Mouse (Mus musculus) kidney, embryonic 15.5 days (tissue): ENCODE data around the gene Scoc. TPM values are rescaled to one million over a fixed set of nuclear protein-coding genes. Genes with fewer than 3 reads are reported as not detected.
"Not testable (repeated sequence)": the region's sequence is repeated elsewhere in the genome, so short reads cannot be mapped to it uniquely, and the experiment has no call there.

Experiments used
- ATAC-seq: fragments of 200-750 bp; cut with Nextera tagmentation; replicated peaks from 2 replicates; pipeline ENCODE4 v1.8.0; 2017; ENCODE audit warnings: moderate TSS enrichment; ENCODE audit not compliant: low FRiP score
- H3K27ac ChIP-seq: fragments of 300-500 bp; sonication (generic); 2 replicates; pipeline ENCODE4 v1.5.1; 2015; ENCODE audit warnings: mild to moderate bottlenecking, inconsistent platforms
- H3K27me3 ChIP-seq: fragments of 300-500 bp; sonication (generic); 2 replicates; pipeline ENCODE4 v1.6.1; 2015; ENCODE audit warnings: inconsistent platforms
- H3K36me3 ChIP-seq: fragments of 300-500 bp; sonication (generic); 2 replicates; pipeline ENCODE4 v1.6.1; 2015; ENCODE audit warnings: inconsistent platforms
- H3K4me1 ChIP-seq: fragments of 300-500 bp; sonication (generic); 2 replicates; pipeline ENCODE4 v1.6.1; 2015; ENCODE audit warnings: inconsistent platforms
- H3K4me2 ChIP-seq: fragments of 300-500 bp; sonication (generic); 2 replicates; pipeline ENCODE4 v1.6.1; 2015; ENCODE audit warnings: moderate library complexity, mild to moderate bottlenecking, inconsistent platforms
- H3K4me3 ChIP-seq: fragments of 300-500 bp; sonication (generic); replicated peaks from 2 replicates; pipeline ENCODE4 v1.5.1; 2015; ENCODE audit warnings: mild to moderate bottlenecking, inconsistent platforms
- H3K9ac ChIP-seq: fragments of 300-500 bp; sonication (generic); 2 replicates; pipeline ENCODE4 v1.6.1; 2015; ENCODE audit warnings: mild to moderate bottlenecking, inconsistent platforms
- H3K9me3 ChIP-seq: fragments of 300-500 bp; sonication (generic); replicated peaks from 2 replicates; pipeline ENCODE4 v1.6.1; 2016; ENCODE audit warnings: inconsistent platforms
- WGBS: fragments of 180-500 bp; shearing (Covaris S2); methylation state at CpG from one replicate; pipeline ENCODE4 v1.1.7; 2015; ENCODE audit warnings: mixed read lengths; 5-methylcytosine and 5-hydroxymethylcytosine counted together
- polyA plus RNA-seq: library from polyadenylated mRNA; unstranded; fragments of >200 nt; fragmentation: Nextera tagmentation; extraction: Ambion mirVana; gene quantifications from 2 replicates; pipeline ENCODE4 v1.2.1, GENCODE M21; 2015

The Scoc gene
- polyA plus RNA-seq: 106 and 112 TPM in 2 replicates

GRCm38 (mm10) chr8:83458222-83458621 is at the start of gene Scoc:
Gene Scoc (minus strand): TSS chr8:83458391.
- Histone ChIP-seq H3K4me2 (no peak within 1 kb of the TSS), H3K4me1 (no peaks in the 10 kb centered on the region), H3K27me3 (no peaks in the 10 kb centered on the region), H3K9ac (no peak within 1 kb of the TSS), H3K27ac (peak within 1 kb of the TSS; percentile 48; the same call in 1 of the 2 replicates), H3K9me3 (no peaks in the 10 kb centered on the region), H3K36me3 (no peaks in the 10 kb centered on the region), H3K4me3 (no peak within 1 kb of the TSS)
- 65% methylated on average over 14 of the region's 14 CpGs for WGBS
- ATAC-seq: peak; percentile 87

DNA sequence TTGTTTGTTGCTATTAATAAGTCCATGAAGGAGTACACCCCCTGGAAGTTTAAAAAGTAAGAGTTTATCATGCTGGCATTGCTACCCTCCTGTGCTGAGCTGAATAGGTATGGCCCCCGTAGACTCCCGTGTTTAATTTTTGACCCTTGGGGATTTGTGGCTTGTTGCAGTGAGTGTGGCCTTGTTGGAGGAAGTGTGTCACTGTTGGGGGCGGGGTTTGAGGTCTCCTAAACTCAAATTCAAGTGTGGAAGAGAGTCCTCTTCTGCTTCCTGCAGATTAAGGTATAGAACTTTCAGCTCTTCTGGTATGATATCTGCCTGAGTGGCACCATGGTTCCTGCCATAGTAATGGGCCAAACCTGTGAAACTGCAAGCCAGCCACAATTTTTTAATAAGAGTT is 1.4 kb upstream of the Scoc start:
- no peak overlapping the region for H3K27ac ChIP-seq
- no peak for ATAC-seq
- H3K36me3 ChIP-seq: no peaks in the 10 kb centered on the region
- H3K9ac ChIP-seq: no peak overlapping the region
- H3K27me3 ChIP-seq: no peaks in the 10 kb centered on the region
- H3K9me3 ChIP-seq: no peaks in the 10 kb centered on the region
- H3K4me1 ChIP-seq: no peaks in the 10 kb centered on the region
- H3K4me2 ChIP-seq: no peak overlapping the region
- WGBS: 67% methylated on average over 3 of the region's 3 CpGs
- no peak overlapping the region for H3K4me3 ChIP-seq

DNA sequence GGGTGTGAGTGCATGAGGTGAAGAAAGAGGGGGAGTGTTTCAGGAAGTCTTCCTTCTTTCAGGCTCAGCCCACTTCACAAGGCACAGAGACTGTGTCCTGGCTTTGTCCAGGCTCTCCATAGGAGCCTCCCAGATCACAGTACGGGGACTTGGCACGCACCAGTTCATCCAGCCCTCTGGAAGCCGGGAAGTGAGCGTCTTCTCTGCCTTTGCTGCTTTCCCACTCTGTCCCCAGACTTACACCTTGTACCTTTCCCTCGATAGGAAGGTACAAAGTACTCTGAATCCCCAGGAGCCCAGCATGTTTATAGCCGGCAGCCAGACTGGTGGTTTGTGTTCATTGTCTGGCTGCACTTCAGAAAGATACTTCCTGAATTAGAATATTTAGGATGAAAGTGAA is 1.1 kb downstream of the Scoc start:
- Histone ChIP-seq H3K4me3 (no peak overlapping the region), H3K27me3 (no peaks in the 10 kb centered on the region), H3K4me1 (no peaks in the 10 kb centered on the region), H3K9ac (no peak overlapping the region), H3K4me2 (no peak overlapping the region), H3K27ac (no peak overlapping the region), H3K36me3 (no peaks in the 10 kb centered on the region), H3K9me3 (no peaks in the 10 kb centered on the region)
- WGBS: 54% methylated on average over 6 of the region's 6 CpGs
- ATAC-seq: no peak; the same call in 1 of the 2 replicates

DNA sequence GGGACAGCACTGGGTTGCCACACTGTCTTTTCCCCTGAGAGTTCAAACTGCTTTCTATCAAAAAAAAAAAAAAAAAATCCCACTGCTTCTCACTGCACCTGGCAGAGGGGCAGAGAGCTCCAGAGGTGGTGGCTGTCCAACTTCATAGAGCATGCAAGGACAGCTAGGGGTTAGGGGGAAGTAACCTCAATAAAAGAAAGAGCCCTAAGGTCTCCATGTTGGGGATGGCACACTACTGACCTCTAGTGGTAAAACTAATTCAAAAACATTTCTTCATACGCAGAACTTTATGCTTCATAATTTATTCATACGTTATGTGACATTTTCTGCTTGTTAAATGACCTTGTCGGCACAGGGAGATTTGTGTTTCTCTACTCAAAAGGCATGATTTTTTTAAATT is 7.1 kb downstream of the Scoc start:
- Histone ChIP-seq H3K9ac (no peak overlapping the region), H3K9me3 (no peaks in the 10 kb centered on the region), H3K4me3 (no peak overlapping the region), H3K27me3 (no peaks in the 10 kb centered on the region), H3K27ac (no peak overlapping the region), H3K36me3 (no peaks in the 10 kb centered on the region), H3K4me2 (no peak overlapping the region), H3K4me1 (no peaks in the 10 kb centered on the region)
- WGBS: 20% methylated on average over 3 of the region's 3 CpGs
- ATAC-seq: no peak

DNA sequence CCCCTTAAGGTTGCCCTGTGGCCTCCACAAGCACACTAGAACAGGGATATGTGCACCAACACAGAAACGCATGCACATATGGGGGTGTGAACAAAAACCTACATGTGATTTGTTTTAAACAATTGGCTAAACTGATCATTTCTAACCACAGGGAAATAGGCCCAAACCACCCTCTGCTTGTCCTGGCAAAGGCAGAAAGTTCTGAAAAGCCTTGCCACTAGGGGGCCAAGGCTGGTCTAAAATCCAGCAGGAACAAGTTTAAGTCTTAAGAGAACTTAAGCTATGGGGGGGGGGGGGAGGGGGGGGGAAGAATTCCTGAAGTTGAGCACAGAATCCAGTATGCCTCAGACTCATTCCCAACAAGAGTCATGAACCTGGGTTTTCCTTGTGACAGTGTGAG is 8.2 kb downstream of the Scoc start:
- no peak overlapping the region for H3K27ac ChIP-seq
- 90% methylated on average over 1 of the region's 1 CpGs for WGBS
- no peak for ATAC-seq
- H3K27me3 ChIP-seq: no peaks in the 10 kb centered on the region
- no peaks in the 10 kb centered on the region for H3K9me3 ChIP-seq
- H3K9ac ChIP-seq: no peak overlapping the region
- H3K4me3 ChIP-seq: no peak overlapping the region
- no peak overlapping the region for H3K4me2 ChIP-seq
- H3K36me3 ChIP-seq: no peaks in the 10 kb centered on the region
- H3K4me1 ChIP-seq: no peaks in the 10 kb centered on the region

DNA sequence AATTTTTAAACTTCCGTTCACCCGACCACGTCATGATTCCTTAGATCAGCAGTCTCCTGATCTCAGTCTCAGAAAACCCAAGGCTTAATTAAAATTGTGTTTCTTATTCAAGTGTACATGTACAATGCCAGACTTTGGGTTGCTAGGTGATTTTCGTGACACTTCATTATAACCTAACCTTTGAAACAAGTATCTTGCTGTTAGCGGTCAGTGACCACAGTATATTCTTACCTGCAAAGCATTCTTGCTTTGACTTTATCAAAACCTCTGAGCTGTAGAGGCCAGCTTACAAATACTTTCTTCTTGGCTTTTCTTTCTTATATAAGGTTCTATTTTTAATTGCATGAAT is 15.2 kb downstream of the Scoc start:
- Histone ChIP-seq H3K27ac (peak overlapping the region; percentile 79), H3K9ac (no peak overlapping the region), H3K4me3 (peak overlapping the region; percentile 93), H3K27me3 (no peaks in the 10 kb centered on the region), H3K4me2 (peak overlapping the region; percentile 74), H3K9me3 (no peaks in the 10 kb centered on the region), H3K36me3 (peaks cover under 1% of the 10 kb centered on the region; the same call in 1 of the 2 replicates), H3K4me1 (peaks cover 21% of the 10 kb centered on the region)
- 34% methylated on average over 5 of the region's 5 CpGs for WGBS
- no peak for ATAC-seq

- ATAC-seq: peak; percentile 100
- H3K9ac ChIP-seq: peak overlapping the region; percentile 90
- WGBS: under 1% methylated on average over 64 of the region's 64 CpGs
- H3K36me3 ChIP-seq: peaks cover 7% of the 10 kb centered on the region
- peaks cover 21% of the 10 kb centered on the region for H3K4me1 ChIP-seq
- peak overlapping the region; percentile 74 for H3K4me2 ChIP-seq
- peak overlapping the region; percentile 93 for H3K4me3 ChIP-seq
- no peaks in the 10 kb centered on the region for H3K9me3 ChIP-seq
- no peaks in the 10 kb centered on the region for H3K27me3 ChIP-seq
- H3K27ac ChIP-seq: peak overlapping the region; percentile 91
These were observed 15.7 kb downstream of the Scoc start for GRCm38 (mm10) chr8:83442243-83443051.

DNA sequence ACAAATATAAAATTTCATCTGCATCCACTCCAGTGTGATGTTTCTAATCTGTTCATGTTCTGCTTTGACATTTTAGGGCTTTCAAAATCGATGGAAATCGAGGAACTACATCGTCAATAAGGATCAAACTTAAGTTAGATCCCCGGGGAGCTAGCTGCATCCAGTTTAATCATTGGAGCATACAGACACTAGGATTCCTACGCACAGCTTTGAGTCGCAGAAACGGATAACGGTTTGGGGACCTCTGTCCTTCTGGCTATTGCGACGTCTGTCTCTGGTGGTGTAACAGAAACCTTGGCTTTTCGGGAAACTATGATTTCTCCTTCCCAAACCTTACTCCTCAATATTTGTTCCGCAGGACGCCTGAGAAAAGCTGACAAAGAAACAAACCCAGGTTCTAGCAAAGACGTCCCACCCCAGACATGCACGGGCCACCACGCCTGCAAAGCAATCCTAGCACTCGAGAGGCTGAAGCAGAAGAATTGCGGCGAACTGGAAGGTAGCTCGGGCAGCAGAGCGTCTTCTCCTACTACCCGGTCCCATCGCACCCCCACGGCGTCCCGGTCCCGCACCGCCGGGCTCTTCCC is 16.4 kb downstream of the Scoc start:
- ATAC-seq: no peak
- H3K36me3 ChIP-seq: peaks cover 14% of the 10 kb centered on the region
- H3K27ac ChIP-seq: peak overlapping the region; percentile 91
- peak overlapping the region; percentile 90 for H3K9ac ChIP-seq
- peak overlapping the region; percentile 74 for H3K4me2 ChIP-seq
- H3K9me3 ChIP-seq: no peaks in the 10 kb centered on the region
- peak overlapping the region; percentile 93 for H3K4me3 ChIP-seq
- no peaks in the 10 kb centered on the region for H3K27me3 ChIP-seq
- peaks cover 21% of the 10 kb centered on the region for H3K4me1 ChIP-seq
- 1% methylated on average over 29 of the region's 29 CpGs for WGBS

DNA sequence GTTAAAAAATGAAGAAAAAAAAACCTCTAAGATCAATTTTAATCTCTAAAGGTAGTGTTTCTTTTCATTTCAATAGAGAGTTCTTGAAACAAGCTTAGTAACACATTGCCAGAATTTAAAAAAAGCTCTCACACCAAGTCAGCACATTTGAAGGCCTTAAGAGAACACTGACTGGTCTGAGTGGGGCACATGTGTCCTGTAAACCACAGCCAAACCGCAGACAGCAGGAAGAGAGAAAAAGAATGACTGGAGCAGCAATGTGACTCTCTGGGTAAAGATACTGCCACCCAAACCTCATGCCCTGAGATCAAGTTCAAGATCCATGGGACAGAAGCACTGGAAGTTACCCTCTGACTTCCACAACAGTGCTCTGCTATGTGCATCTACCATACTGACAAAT is 21.1 kb downstream of the Scoc start:
- Histone ChIP-seq H3K9ac (no peak overlapping the region), H3K9me3 (no peaks in the 10 kb centered on the region), H3K27me3 (no peaks in the 10 kb centered on the region), H3K4me1 (peaks cover 15% of the 10 kb centered on the region), H3K36me3 (peaks cover 36% of the 10 kb centered on the region), H3K27ac (no peak overlapping the region), H3K4me3 (no peak overlapping the region), H3K4me2 (no peak overlapping the region)
- ATAC-seq: no peak
- 83% methylated on average over 1 of the region's 1 CpGs for WGBS

DNA sequence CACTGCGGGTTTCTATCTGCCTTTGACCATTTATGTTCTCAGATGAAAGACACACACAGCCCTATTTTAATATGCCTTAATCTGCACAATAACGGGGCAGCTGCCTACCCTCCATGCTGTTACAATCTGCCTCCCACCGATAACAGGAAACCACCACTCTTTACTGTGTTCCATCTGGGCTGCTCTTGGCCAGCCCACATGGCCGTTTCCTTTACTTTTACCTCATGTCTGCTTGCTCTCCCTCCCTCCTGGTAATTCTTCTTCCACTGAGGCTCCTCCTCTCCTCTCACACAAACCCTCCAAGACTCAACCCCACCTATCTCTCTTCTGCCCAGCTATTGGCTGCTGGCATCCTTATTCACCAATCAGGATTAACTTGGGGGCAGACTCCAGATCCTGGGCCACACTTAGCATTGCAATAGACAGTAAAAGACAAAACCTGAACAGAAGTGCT is 29.1 kb downstream of the Scoc start:
- Histone ChIP-seq H3K4me3 (no peak overlapping the region), H3K9me3 (no peaks in the 10 kb centered on the region), H3K4me1 (no peaks in the 10 kb centered on the region; the same call in 1 of the 2 replicates), H3K9ac (no peak overlapping the region), H3K27ac (no peak overlapping the region), H3K27me3 (no peaks in the 10 kb centered on the region), H3K36me3 (peaks cover 14% of the 10 kb centered on the region), H3K4me2 (no peak overlapping the region)
- WGBS: 52% methylated on average over 4 of the region's 4 CpGs
- peak; percentile 43; the same call in 1 of the 2 replicates for ATAC-seq

GRCm38 (mm10) chr8:83428621-83429020 is 29.6 kb downstream of the Scoc start:
- WGBS: 88% methylated on average over 3 of the region's 3 CpGs
- H3K36me3 ChIP-seq, H3K4me3 ChIP-seq, ATAC-seq, H3K27ac ChIP-seq, H3K4me1 ChIP-seq, H3K9ac ChIP-seq, H3K4me2 ChIP-seq, H3K9me3 ChIP-seq, H3K27me3 ChIP-seq: not testable (repeated sequence)

DNA sequence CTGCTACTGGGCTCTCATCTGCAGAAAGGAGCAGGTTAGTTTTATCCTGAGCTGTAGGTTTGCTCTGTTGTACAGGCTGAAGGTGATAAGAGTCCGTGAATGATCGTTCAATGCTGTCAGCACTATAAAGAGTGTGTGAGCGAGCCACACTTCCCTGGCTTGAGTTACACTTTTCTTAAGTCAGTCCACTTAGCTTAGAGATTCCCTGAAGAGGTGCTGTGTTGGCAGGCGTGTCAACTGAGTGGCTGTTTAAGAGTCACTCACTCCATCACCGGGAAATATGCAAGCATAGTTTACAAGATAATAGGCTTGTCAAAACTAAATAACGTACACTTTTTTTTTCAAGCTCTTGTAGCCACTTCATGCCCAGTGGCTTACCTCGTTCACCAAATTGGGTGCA is 31.2 kb downstream of the Scoc start:
- Histone ChIP-seq H3K36me3 (no peaks in the 10 kb centered on the region), H3K4me3 (no peak overlapping the region), H3K27me3 (no peaks in the 10 kb centered on the region), H3K4me2 (no peak overlapping the region), H3K9me3 (no peaks in the 10 kb centered on the region), H3K9ac (no peak overlapping the region), H3K27ac (no peak overlapping the region), H3K4me1 (no peaks in the 10 kb centered on the region; the same call in 1 of the 2 replicates)
- ATAC-seq: no peak
- WGBS: 73% methylated on average over 7 of the region's 7 CpGs
